Mouse (Mus musculus): ENCODE data around the gene Rbm33. TPM values are rescaled to one million over a fixed set of nuclear protein-coding genes. Genes with fewer than 3 reads are reported as not detected.

The Rbm33 gene
- 10 to 100 TPM; 78.6 to 80.5 TPM for total RNA-seq (2023)

DNA sequence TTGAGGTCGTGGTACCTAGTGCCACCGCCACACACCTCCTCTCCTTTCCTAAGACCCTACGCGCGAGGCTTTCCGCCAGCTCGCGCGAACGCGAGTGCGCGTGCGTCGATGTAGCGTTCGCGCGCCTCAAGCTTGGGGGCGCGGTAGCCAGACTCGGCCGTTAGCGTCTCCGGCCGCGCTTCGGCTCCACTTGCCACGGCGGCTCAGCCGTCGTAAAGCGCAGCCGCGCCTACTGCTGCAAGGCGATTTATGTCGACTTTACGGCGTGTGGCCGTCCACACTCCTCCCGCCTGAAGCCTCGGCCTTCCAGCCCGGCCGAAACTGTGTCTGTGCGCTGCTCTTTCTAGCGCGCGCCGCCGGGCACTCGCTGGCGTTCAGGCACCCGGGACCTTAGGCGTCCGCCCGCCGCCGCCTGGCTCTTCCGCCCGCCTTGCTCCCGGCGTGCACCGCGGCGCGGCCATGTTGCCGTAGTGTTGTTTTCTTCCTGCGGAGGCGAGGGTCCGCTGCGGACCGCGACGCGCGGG is at the start of gene Rbm33:
Gene Rbm33 (plus strand): TSS at position 400 of the 524 bp plus-strand sequence.

GRCm38 (mm10) chr5:28466760-28467306 is 149.9 kb downstream of the Rbm33 start, which contains the start of gene Shh:
TSS of gene Shh (minus strand) at chr5:28467256.

Other genes with a start within 250 kb of the Rbm33 start
- gene Insig1, start 245.8 kb upstream of the Rbm33 start, total RNA-seq (2023), result 10 to 100 TPM; 48.8 to 65.2 TPM
- not detected for gene En2, start 151.4 kb upstream of the Rbm33 start, total RNA-seq (2023)
- not detected for gene Cnpy1, start 71.3 kb upstream of the Rbm33 start, total RNA-seq (2023)
- not detected for gene Shh, start 150.1 kb downstream of the Rbm33 start, total RNA-seq (2023)

Measured in neutrophil, adult 59 days (primary cell).